Mouse (Mus musculus): ENCODE measurements around the gene A4galt. TPM values are rescaled to one million over a fixed set of nuclear protein-coding genes. Genes with fewer than 3 reads are reported as not detected.

A4galt gene
- polyA plus RNA-seq, 1 experiment from 2014 or later, result 0.77 TPM

- Histone ChIP-seq H3K27ac (replicated peaks) (peak overlapping the region; percentile 69), H3K27me3 (replicated peaks; ENCODE audit: low read depth, poor library complexity, severe bottlenecking) (0 out of 2 replicates have a peak, but pooled peaks cover 7% of the 10 kb centered on the region), H3K4me3 (no peak overlapping the region), H3K9me3 (no peaks in the 10 kb centered on the region), H3K4me1 (peaks cover 15% of the 10 kb centered on the region), H3K36me3 (replicated peaks) (no peaks in the 10 kb centered on the region)
- WGBS, result 37% methylated on average over 5 of the region's 5 CpGs
- peak; percentile 56 for DNase-seq (ENCODE audit: low spot score)
These were observed 36.0 kb downstream of the A4galt start for GRCm38 (mm10) chr15:83215322-83216216.

GRCm38 (mm10) chr15:83210229-83210628, 41.3 kb downstream of the A4galt start:
- WGBS, result 20% methylated on average over 11 of the region's 11 CpGs
- H3K4me3 ChIP-seq, result peak overlapping the region; percentile 49
- H3K27ac ChIP-seq (replicated peaks), result 0 out of 2 replicates have a peak overlapping the region, but pooled peaks have one; percentile 4
- H3K9me3 ChIP-seq, result no peaks in the 10 kb centered on the region
- peak; percentile 62 for DNase-seq (ENCODE audit: low spot score)
- no peaks in the 10 kb centered on the region for H3K36me3 ChIP-seq (replicated peaks)
- peaks cover 26% of the 10 kb centered on the region for H3K4me1 ChIP-seq
- H3K27me3 ChIP-seq (replicated peaks; ENCODE audit: low read depth, poor library complexity, severe bottlenecking), result peaks cover 16% of the 10 kb centered on the region; the same call in 1 of the 2 replicates

DNA sequence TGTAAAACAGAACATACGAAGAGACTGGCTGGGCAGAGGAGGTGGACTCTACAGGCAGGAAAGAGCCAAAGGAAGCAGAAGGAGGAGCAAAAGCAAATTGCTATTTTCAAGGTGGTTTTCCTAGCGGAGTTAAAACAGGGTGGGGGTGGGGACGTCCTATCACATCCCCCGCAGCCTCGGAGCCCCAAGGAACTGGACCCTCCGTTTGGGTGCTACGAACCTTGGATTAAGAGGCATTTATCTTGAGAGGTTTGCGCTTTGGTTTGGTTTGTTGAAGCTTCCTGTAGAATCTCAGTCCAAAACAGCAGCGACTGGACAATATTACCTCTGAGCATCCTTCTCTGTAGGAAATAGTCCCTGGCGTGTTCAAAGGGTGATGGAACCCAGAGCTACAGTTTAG, 41.9 kb downstream of the A4galt start:
- Histone ChIP-seq H3K27me3 (replicated peaks; ENCODE audit: low read depth, poor library complexity, severe bottlenecking) (peaks cover 16% of the 10 kb centered on the region; the same call in 1 of the 2 replicates), H3K9me3 (no peaks in the 10 kb centered on the region), H3K36me3 (replicated peaks) (no peaks in the 10 kb centered on the region), H3K27ac (replicated peaks) (no peak overlapping the region), H3K4me1 (peaks cover 26% of the 10 kb centered on the region), H3K4me3 (peak overlapping the region; percentile 49)
- DNase-seq (ENCODE audit: low spot score), result no peak
- 13% methylated on average over 10 of the region's 10 CpGs for WGBS

- no peaks in the 10 kb centered on the region for H3K36me3 ChIP-seq (replicated peaks)
- peak; percentile 42 for DNase-seq (ENCODE audit: low spot score)
- no peak overlapping the region for H3K27ac ChIP-seq (replicated peaks)
- H3K9me3 ChIP-seq, result no peaks in the 10 kb centered on the region
- peaks cover 19% of the 10 kb centered on the region; the same call in 1 of the 2 replicates for H3K27me3 ChIP-seq (replicated peaks; ENCODE audit: low read depth, poor library complexity, severe bottlenecking)
- WGBS, result 39% methylated on average over 4 of the region's 4 CpGs
- H3K4me1 ChIP-seq, result peaks cover 31% of the 10 kb centered on the region
- H3K4me3 ChIP-seq, result peak overlapping the region; percentile 49
These were observed 42.4 kb downstream of the A4galt start for GRCm38 (mm10) chr15:83209092-83209695.

- peak overlapping the region; percentile 36 for H3K4me3 ChIP-seq
- H3K36me3 ChIP-seq (replicated peaks), result no peaks in the 10 kb centered on the region
- H3K9me3 ChIP-seq, result no peaks in the 10 kb centered on the region
- H3K4me1 ChIP-seq, result peaks cover 31% of the 10 kb centered on the region
- peak; percentile 42 for DNase-seq (ENCODE audit: low spot score)
- peak overlapping the region; percentile 19; the same call in 1 of the 2 replicates for H3K27ac ChIP-seq (replicated peaks)
- peaks cover 11% of the 10 kb centered on the region; the same call in 1 of the 2 replicates for H3K27me3 ChIP-seq (replicated peaks; ENCODE audit: low read depth, poor library complexity, severe bottlenecking)
- WGBS, result 34% methylated on average over 10 of the region's 10 CpGs
These were observed 46.7 kb downstream of the A4galt start for GRCm38 (mm10) chr15:83204731-83205451.

GRCm38 (mm10) chr15:83202412-83202811, 49.2 kb downstream of the A4galt start:
- no peak overlapping the region for H3K4me3 ChIP-seq
- WGBS, result 76% methylated on average over 4 of the region's 4 CpGs
- H3K4me1 ChIP-seq, result peaks cover 18% of the 10 kb centered on the region
- DNase-seq (ENCODE audit: low spot score), result no peak
- H3K27ac ChIP-seq (replicated peaks), result no peak overlapping the region
- H3K27me3 ChIP-seq (replicated peaks; ENCODE audit: low read depth, poor library complexity, severe bottlenecking), result 0 out of 2 replicates have a peak, but pooled peaks cover 3% of the 10 kb centered on the region
- H3K9me3 ChIP-seq, result no peaks in the 10 kb centered on the region
- no peaks in the 10 kb centered on the region for H3K36me3 ChIP-seq (replicated peaks)

GRCm38 (mm10) chr15:83193413-83193812, 58.2 kb downstream of the A4galt start:
- Histone ChIP-seq H3K27ac (replicated peaks) (no peak overlapping the region), H3K27me3 (replicated peaks; ENCODE audit: low read depth, poor library complexity, severe bottlenecking) (no peaks in the 10 kb centered on the region), H3K4me3 (no peak overlapping the region), H3K9me3 (no peaks in the 10 kb centered on the region; the same call in 1 of the 2 replicates), H3K36me3 (replicated peaks) (no peaks in the 10 kb centered on the region), H3K4me1 (no peaks in the 10 kb centered on the region)
- WGBS, result 89% methylated on average over 4 of the region's 4 CpGs
- DNase-seq (ENCODE audit: low spot score), result no peak

DNA sequence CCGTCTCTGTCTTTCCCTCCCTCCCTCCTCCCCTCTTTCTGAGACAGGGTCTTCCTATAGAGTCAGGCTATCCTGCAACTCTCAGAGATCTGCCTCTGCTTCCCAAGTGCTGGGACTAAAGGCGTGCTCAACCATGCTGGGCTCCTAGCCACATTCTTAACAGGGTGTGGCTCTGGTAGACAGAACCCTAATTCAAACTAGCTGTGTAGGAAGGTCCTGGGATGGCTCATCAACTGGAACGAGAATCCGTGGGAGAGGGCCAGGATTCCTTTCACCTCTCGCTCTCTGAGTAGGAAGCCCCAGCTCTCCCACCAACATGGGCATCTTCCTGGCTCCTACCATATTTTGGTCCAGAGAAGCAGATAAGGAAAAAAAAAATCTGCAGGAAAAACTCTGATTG, 69.2 kb downstream of the A4galt start:
- H3K9me3 ChIP-seq, result no peaks in the 10 kb centered on the region
- H3K27ac ChIP-seq (replicated peaks), result no peak overlapping the region
- peaks cover 7% of the 10 kb centered on the region; the same call in 1 of the 2 replicates for H3K4me1 ChIP-seq
- no peak overlapping the region for H3K4me3 ChIP-seq
- no peaks in the 10 kb centered on the region for H3K27me3 ChIP-seq (replicated peaks; ENCODE audit: low read depth, poor library complexity, severe bottlenecking)
- no peak for DNase-seq (ENCODE audit: low spot score)
- WGBS, result 80% methylated on average over 5 of the region's 5 CpGs
- H3K36me3 ChIP-seq (replicated peaks), result no peaks in the 10 kb centered on the region

- H3K4me3 ChIP-seq, result no peak overlapping the region
- H3K27me3 ChIP-seq (replicated peaks; ENCODE audit: low read depth, poor library complexity, severe bottlenecking), result no peaks in the 10 kb centered on the region
- no peak for DNase-seq (ENCODE audit: low spot score)
- WGBS, result 63% methylated on average over 4 of the region's 4 CpGs
- no peak overlapping the region for H3K27ac ChIP-seq (replicated peaks)
- no peaks in the 10 kb centered on the region for H3K9me3 ChIP-seq
- peaks cover 7% of the 10 kb centered on the region; the same call in 1 of the 2 replicates for H3K4me1 ChIP-seq
- H3K36me3 ChIP-seq (replicated peaks), result no peaks in the 10 kb centered on the region
These were observed 69.7 kb downstream of the A4galt start for GRCm38 (mm10) chr15:83181800-83182330.

GRCm38 (mm10) chr15:83180004-83180403, 71.6 kb downstream of the A4galt start:
- no peak for DNase-seq (ENCODE audit: low spot score)
- Histone ChIP-seq H3K27ac (replicated peaks) (no peak overlapping the region), H3K9me3 (no peaks in the 10 kb centered on the region), H3K4me1 (peaks cover 7% of the 10 kb centered on the region; the same call in 1 of the 2 replicates), H3K27me3 (replicated peaks; ENCODE audit: low read depth, poor library complexity, severe bottlenecking) (no peaks in the 10 kb centered on the region), H3K36me3 (replicated peaks) (no peaks in the 10 kb centered on the region), H3K4me3 (no peak overlapping the region)
- 84% methylated on average over 6 of the region's 6 CpGs for WGBS

Measured in embryonic facial prominence, embryonic 10.5 days (tissue).